Mouse (Mus musculus): ENCODE measurements around the gene Fmo4. TPM values are rescaled to one million over a fixed set of nuclear protein-coding genes. Genes with fewer than 3 reads are reported as not detected.
A peak's percentile ranks its signal among the peaks of the same experiment; 100 is the strongest.

The Fmo4 gene
- polyA plus RNA-seq (2014; fragmentation: Nextera tagmentation; extraction: Ambion mirVana): 0.21 and 0.60 TPM in 2 replicates

GRCm38 (mm10) chr1:162813836-162814156 is at the start of gene Fmo4:
Fmo4 (minus strand) TSS chr1:162813972.
- Histone ChIP-seq H3K27me3 (replicated peaks; ENCODE audit: control insufficient read depth, insufficient read depth, low read length) (no peaks in the 10 kb centered on the region), H3K4me1 (ENCODE audit: control insufficient read depth, insufficient read depth, low read length) (no peaks in the 10 kb centered on the region), H3K4me3 (ENCODE audit: low read depth, low read length) (no peak within 1 kb of the TSS), H3K9me3 (ENCODE audit: control insufficient read depth, low read length) (no peaks in the 10 kb centered on the region), H3K27ac (replicated peaks; ENCODE audit: low read depth, low read length) (no peak within 1 kb of the TSS), H3K9ac (ENCODE audit: low read depth, low read length) (no peak within 1 kb of the TSS), H3K36me3 (ENCODE audit: control insufficient read depth, insufficient read depth, low read length) (no peaks in the 10 kb centered on the region), H3K4me2 (ENCODE audit: low read depth, low read length) (no peak within 1 kb of the TSS)
- DNase-seq (ENCODE audit: low spot score) (peak; percentile 54), ATAC-seq (ENCODE audit: low read depth) (no peak)
- 49% methylated on average over 8 of the region's 8 CpGs for WGBS

GRCm38 (mm10) chr1:162862328-162862727 is 48.6 kb upstream of the Fmo4 start:
- Histone ChIP-seq H3K9ac (ENCODE audit: low read depth, low read length) (no peak overlapping the region), H3K4me3 (ENCODE audit: low read depth, low read length) (no peak overlapping the region), H3K36me3 (ENCODE audit: control insufficient read depth, insufficient read depth, low read length) (no peaks in the 10 kb centered on the region), H3K9me3 (ENCODE audit: control insufficient read depth, low read length) (no peaks in the 10 kb centered on the region), H3K4me2 (ENCODE audit: low read depth, low read length) (no peak overlapping the region), H3K27ac (replicated peaks; ENCODE audit: low read depth, low read length) (no peak overlapping the region), H3K4me1 (ENCODE audit: control insufficient read depth, insufficient read depth, low read length) (peaks cover 15% of the 10 kb centered on the region), H3K27me3 (replicated peaks; ENCODE audit: control insufficient read depth, insufficient read depth, low read length) (no peaks in the 10 kb centered on the region)
- 42% methylated on average over 1 of the region's 1 CpGs for WGBS
- ATAC-seq (ENCODE audit: low read depth): no peak
- DNase-seq (ENCODE audit: low spot score): no peak

- H3K9me3 ChIP-seq (ENCODE audit: control insufficient read depth, low read length): no peaks in the 10 kb centered on the region
- no peak overlapping the region for H3K4me3 ChIP-seq (ENCODE audit: low read depth, low read length)
- DNase-seq (ENCODE audit: low spot score): peak; percentile 81
- no peaks in the 10 kb centered on the region for H3K36me3 ChIP-seq (ENCODE audit: control insufficient read depth, insufficient read depth, low read length)
- H3K27me3 ChIP-seq (replicated peaks; ENCODE audit: control insufficient read depth, insufficient read depth, low read length): no peaks in the 10 kb centered on the region
- WGBS: 53% methylated on average over 9 of the region's 9 CpGs
- H3K27ac ChIP-seq (replicated peaks; ENCODE audit: low read depth, low read length): no peak overlapping the region; the same call in 1 of the 2 replicates
- peaks cover 15% of the 10 kb centered on the region for H3K4me1 ChIP-seq (ENCODE audit: control insufficient read depth, insufficient read depth, low read length)
- ATAC-seq (ENCODE audit: low read depth): peak; percentile 74; the same call in 1 of the 2 replicates
- peak overlapping the region; percentile 57; the same call in 1 of the 2 replicates for H3K4me2 ChIP-seq (ENCODE audit: low read depth, low read length)
- no peak overlapping the region for H3K9ac ChIP-seq (ENCODE audit: low read depth, low read length)
These were observed 46.3 kb upstream of the Fmo4 start for GRCm38 (mm10) chr1:162859996-162860605.

GRCm38 (mm10) chr1:162859545-162859976 is 45.8 kb upstream of the Fmo4 start:
- 28% methylated on average over 10 of the region's 10 CpGs for WGBS
- H3K4me2 ChIP-seq (ENCODE audit: low read depth, low read length): peak overlapping the region; percentile 57
- ATAC-seq (ENCODE audit: low read depth) (peak; percentile 90), DNase-seq (ENCODE audit: low spot score) (peak; percentile 90)
- peak overlapping the region; percentile 31 for H3K4me3 ChIP-seq (ENCODE audit: low read depth, low read length)
- no peaks in the 10 kb centered on the region for H3K36me3 ChIP-seq (ENCODE audit: control insufficient read depth, insufficient read depth, low read length)
- peak overlapping the region; percentile 57; the same call in 1 of the 2 replicates for H3K9ac ChIP-seq (ENCODE audit: low read depth, low read length)
- no peaks in the 10 kb centered on the region for H3K9me3 ChIP-seq (ENCODE audit: control insufficient read depth, low read length)
- H3K27me3 ChIP-seq (replicated peaks; ENCODE audit: control insufficient read depth, insufficient read depth, low read length): no peaks in the 10 kb centered on the region
- H3K27ac ChIP-seq (replicated peaks; ENCODE audit: low read depth, low read length): peak overlapping the region; percentile 87
- peaks cover 15% of the 10 kb centered on the region for H3K4me1 ChIP-seq (ENCODE audit: control insufficient read depth, insufficient read depth, low read length)

- peak overlapping the region; percentile 57 for H3K4me2 ChIP-seq (ENCODE audit: low read depth, low read length)
- H3K9ac ChIP-seq (ENCODE audit: low read depth, low read length): peak overlapping the region; percentile 57
- DNase-seq (ENCODE audit: low spot score) (no peak), ATAC-seq (ENCODE audit: low read depth) (peak; percentile 9; the same call in 1 of the 2 replicates)
- peak overlapping the region; percentile 87 for H3K27ac ChIP-seq (replicated peaks; ENCODE audit: low read depth, low read length)
- H3K36me3 ChIP-seq (ENCODE audit: control insufficient read depth, insufficient read depth, low read length): no peaks in the 10 kb centered on the region
- H3K27me3 ChIP-seq (replicated peaks; ENCODE audit: control insufficient read depth, insufficient read depth, low read length): no peaks in the 10 kb centered on the region
- no peaks in the 10 kb centered on the region for H3K9me3 ChIP-seq (ENCODE audit: control insufficient read depth, low read length)
- peak overlapping the region; percentile 31 for H3K4me3 ChIP-seq (ENCODE audit: low read depth, low read length)
- 44% methylated on average over 12 of the region's 12 CpGs for WGBS
- peaks cover 15% of the 10 kb centered on the region for H3K4me1 ChIP-seq (ENCODE audit: control insufficient read depth, insufficient read depth, low read length)
These were observed 45.0 kb upstream of the Fmo4 start for GRCm38 (mm10) chr1:162858748-162859130.

- Histone ChIP-seq H3K27ac (replicated peaks; ENCODE audit: low read depth, low read length) (peak overlapping the region; percentile 87), H3K27me3 (replicated peaks; ENCODE audit: control insufficient read depth, insufficient read depth, low read length) (no peaks in the 10 kb centered on the region), H3K9ac (ENCODE audit: low read depth, low read length) (peak overlapping the region; percentile 57), H3K4me2 (ENCODE audit: low read depth, low read length) (peak overlapping the region; percentile 57), H3K4me3 (ENCODE audit: low read depth, low read length) (peak overlapping the region; percentile 31), H3K9me3 (ENCODE audit: control insufficient read depth, low read length) (no peaks in the 10 kb centered on the region), H3K4me1 (ENCODE audit: control insufficient read depth, insufficient read depth, low read length) (peaks cover 17% of the 10 kb centered on the region), H3K36me3 (ENCODE audit: control insufficient read depth, insufficient read depth, low read length) (no peaks in the 10 kb centered on the region)
- ATAC-seq (ENCODE audit: low read depth) (0 out of 2 replicates have a peak, but pooled peaks have one; percentile 17), DNase-seq (ENCODE audit: low spot score) (peak; percentile 74)
- WGBS: 31% methylated on average over 18 of the region's 18 CpGs
These were observed 44.3 kb upstream of the Fmo4 start for GRCm38 (mm10) chr1:162857766-162858747.

GRCm38 (mm10) chr1:162853812-162854482 is 40.2 kb upstream of the Fmo4 start:
- DNase-seq (ENCODE audit: low spot score): no peak
- no peaks in the 10 kb centered on the region for H3K9me3 ChIP-seq (ENCODE audit: control insufficient read depth, low read length)
- H3K27me3 ChIP-seq (replicated peaks; ENCODE audit: control insufficient read depth, insufficient read depth, low read length): no peaks in the 10 kb centered on the region
- no peak overlapping the region for H3K4me3 ChIP-seq (ENCODE audit: low read depth, low read length)
- WGBS: 64% methylated on average over 3 of the region's 3 CpGs
- H3K4me2 ChIP-seq (ENCODE audit: low read depth, low read length): no peak overlapping the region
- ATAC-seq (ENCODE audit: low read depth): no peak
- H3K4me1 ChIP-seq (ENCODE audit: control insufficient read depth, insufficient read depth, low read length): peaks cover 4% of the 10 kb centered on the region; the same call in 1 of the 2 replicates
- H3K27ac ChIP-seq (replicated peaks; ENCODE audit: low read depth, low read length): 0 out of 2 replicates have a peak overlapping the region, but pooled peaks have one; percentile 6
- H3K9ac ChIP-seq (ENCODE audit: low read depth, low read length): no peak overlapping the region
- H3K36me3 ChIP-seq (ENCODE audit: control insufficient read depth, insufficient read depth, low read length): no peaks in the 10 kb centered on the region

- Histone ChIP-seq H3K36me3 (ENCODE audit: control insufficient read depth, insufficient read depth, low read length) (no peaks in the 10 kb centered on the region), H3K9ac (ENCODE audit: low read depth, low read length) (no peak overlapping the region), H3K4me3 (ENCODE audit: low read depth, low read length) (no peak overlapping the region), H3K27me3 (replicated peaks; ENCODE audit: control insufficient read depth, insufficient read depth, low read length) (no peaks in the 10 kb centered on the region), H3K4me1 (ENCODE audit: control insufficient read depth, insufficient read depth, low read length) (peaks cover 3% of the 10 kb centered on the region; the same call in 1 of the 2 replicates), H3K4me2 (ENCODE audit: low read depth, low read length) (no peak overlapping the region), H3K27ac (replicated peaks; ENCODE audit: low read depth, low read length) (no peak overlapping the region), H3K9me3 (ENCODE audit: control insufficient read depth, low read length) (no peaks in the 10 kb centered on the region)
- WGBS: over 99% methylated on average over 6 of the region's 6 CpGs
- DNase-seq (ENCODE audit: low spot score) (no peak), ATAC-seq (ENCODE audit: low read depth) (no peak)
These were observed 33.8 kb upstream of the Fmo4 start for GRCm38 (mm10) chr1:162847554-162847953.
